Mouse (Mus musculus): ENCODE measurements around the gene Nme2.

Nme2 gene

DNA sequence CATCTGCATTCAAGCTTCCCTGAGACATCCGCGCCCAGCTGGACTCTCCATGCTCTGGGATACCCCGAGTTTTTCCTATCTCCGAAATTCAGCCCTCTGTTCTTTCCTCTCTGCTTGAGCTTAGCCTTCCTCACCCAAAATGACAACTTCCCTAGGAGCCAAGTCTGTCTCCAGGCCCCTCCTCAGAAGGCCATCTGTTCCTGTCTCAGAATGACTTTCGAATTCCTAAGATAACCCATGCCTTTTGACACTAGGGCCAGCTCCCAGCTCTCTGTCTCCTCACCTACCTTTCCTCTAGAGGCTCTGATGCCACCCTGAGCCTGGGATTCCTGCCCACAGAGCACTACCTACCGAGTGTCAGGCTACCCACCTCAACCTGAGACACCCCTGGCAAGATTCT lies at the start of gene Nme2:
Gene Nme2 (minus strand): TSS at position 101 of the 400 bp plus-strand sequence.
- CTCF ChIA-PET, result interaction anchor here (0.7 kb wide), 1 partner anchor 12 kb away, joined by 4 read pairs; the partner anchor contains the start of gene Gm20390

DNA sequence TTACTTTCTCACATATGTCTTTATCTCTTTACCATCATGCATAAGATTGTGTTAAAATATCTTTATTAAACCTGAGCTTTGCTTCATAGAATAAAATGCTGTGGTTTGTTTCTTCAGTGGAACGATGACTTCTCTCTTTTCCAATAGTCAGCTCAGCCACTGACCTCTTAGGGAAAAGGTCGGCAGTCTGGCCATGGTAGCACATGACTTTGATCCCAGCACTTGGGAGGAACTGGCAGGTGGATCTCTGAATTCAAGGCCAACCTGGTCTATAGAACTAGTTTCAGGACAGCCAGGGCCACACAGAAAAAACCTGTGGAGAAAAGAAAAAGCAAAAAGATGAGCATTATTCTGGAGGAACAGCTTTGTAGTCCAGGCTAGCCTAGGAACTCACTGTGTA lies 47.3 kb upstream of the Nme2 start:
- CTCF ChIA-PET, result no interaction called here

DNA sequence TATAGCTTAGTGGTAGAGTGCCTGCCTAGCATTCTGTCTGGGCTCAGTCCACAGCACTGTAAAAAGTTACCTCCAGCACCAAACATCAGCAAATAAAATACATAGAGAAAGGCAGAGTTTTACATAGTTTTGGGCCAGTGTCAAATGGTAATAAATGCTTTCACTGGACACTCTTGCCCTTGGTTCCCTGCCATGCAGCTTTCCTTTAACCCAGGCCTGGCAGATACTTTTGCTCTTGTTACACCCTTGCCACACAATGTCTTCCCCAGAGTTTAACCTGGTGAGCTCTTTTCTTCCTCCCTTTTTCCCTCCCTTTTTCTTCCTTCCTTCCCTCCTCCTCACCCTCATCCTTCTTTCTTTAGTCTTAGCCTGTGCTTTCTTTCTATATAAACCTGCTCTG lies 43.2 kb upstream of the Nme2 start:
- CTCF ChIA-PET, result no interaction called here

DNA sequence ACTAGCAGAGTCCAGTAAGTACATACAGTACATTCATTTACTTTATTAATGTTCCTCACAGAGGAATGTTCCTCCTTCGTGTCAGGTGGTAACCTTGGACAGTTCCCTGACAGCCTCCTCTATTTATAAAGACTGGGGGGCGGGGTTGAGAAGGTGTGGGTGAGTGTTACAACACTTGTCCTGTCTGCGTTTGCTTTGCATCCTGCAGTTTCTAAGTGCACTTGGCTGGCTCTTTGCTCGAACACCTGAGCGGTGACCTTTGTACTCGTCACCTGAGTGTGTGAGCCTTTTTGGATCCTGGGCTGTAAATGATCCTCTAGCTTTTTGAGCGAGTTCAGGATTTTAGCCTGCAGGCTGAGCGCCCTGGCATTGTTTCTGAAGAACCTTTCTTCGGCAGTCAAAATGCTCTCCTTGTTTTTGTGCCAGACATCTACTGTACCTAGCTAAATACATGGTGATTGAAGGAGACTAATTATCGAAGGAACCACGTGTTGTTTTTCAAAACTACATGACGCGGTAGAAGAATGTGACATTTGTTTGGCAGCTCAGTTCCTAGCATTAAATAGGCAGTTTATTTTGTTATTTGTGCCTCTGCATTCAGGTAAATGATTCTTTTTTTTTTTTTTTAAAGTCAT lies 41.2 kb upstream of the Nme2 start:
- CTCF ChIA-PET, result interaction anchor here (0.7 kb wide), 1 partner anchor 11 kb away, joined by 8 read pairs; no protein-coding TSS in a partner anchor

DNA sequence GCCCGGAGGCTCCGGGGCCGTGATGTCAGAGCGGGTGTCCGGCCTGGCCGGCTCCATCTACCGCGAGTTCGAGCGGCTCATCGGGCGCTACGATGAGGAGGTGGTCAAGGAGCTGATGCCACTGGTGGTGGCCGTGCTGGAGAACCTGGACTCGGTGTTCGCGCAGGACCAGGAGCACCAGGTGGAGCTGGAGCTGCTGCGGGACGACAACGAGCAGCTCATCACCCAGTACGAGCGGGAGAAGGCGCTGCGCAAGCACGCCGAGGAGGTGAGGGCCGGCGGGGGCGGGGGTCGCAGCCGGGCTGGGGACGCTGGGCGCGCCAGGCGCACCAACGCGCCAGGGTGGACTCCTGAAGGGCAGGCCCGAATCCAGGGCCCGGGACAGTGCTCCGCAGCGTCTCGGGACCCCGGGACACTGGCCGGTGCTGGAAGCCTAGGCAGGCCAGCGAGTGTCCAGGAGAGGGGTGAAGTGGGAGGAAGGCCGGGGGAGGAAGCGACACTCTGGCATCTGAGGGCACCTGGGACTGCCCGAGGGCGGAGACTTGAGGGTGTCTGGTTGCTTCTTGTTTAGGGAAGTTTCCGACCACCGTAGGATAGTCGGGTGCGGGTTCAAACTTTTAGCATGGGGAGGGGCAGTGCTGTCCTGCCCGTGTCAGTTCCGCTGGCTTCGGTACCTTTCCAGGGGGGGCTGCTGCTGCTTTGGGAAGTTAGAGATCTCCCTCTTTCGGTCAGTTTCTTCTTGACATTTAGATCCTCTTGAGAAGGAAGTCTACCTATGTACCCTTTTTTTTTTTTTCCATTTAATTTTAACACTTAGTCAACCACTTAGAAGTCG lies 40.5 kb upstream of the Nme2 start:
- CTCF ChIA-PET, result interaction anchor here (1.1 kb wide), 1 partner anchor 31 kb away, joined by 6 read pairs; no protein-coding TSS in a partner anchor

DNA sequence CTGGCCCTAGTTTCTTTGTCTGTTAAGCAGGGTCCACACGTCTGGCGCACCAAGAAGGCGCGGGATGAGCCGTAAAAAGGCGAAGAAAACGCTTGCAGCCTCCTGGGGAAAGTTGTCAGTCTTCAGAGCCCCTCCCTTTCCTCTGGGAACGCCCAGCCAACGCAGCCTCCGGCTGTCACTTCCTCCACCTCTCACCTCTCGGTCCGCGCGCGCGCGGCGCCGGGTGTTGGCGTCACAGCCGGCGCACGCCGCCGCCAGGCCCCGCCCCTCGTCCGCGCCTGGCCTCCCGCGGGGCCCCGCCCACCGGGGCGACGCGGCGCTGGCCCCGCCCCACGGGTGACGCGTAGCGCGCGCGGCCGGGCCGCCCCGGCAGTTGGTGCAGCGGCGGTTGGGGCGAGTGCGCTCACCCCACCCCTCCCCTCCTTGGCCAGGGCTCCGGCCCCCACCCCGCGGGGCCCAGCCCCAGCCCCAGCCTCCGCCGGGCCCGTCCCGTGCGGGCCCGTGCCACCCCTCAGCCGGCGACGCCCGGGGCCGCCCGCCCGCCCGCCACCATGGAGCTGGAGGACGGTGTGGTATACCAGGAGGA lies 39.8 kb upstream of the Nme2 start, which contains the start of gene Spag9:
Gene Spag9 (plus strand): TSS at position 372 of the 586 bp plus-strand sequence.
- CTCF ChIA-PET, result interaction anchor here (1.1 kb wide), 1 partner anchor 32 kb away, joined by 6 read pairs; no protein-coding TSS in a partner anchor

DNA sequence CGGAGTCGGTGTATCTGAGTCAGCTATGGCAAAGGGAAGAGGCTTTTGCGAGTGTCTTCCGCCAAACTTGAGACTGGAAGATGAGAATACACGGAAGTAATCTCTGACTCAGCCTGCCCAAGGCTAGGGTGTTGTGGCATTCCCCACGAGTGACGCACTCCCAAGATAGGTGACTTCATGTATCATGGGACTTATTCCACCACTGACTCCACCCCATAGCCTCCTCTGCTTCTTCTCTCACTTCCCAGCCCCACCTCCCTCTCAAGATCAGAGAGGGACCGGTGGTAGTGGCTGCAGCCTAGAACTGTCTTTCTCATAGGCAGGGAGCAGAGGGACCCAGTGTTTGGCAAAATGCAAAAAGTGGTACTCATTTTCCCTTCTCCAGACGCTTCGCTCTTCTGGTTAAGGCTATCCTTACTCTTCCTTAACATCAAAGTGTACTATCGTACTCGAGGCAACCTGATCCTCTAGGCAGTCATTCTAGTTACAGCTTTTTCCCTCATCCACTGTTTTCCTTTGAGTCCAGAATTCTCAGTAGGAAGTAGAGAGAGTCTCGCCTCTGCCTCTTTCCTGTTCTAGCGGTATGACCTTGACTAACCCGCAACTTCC lies 39.2 kb upstream of the Nme2 start:
- CTCF ChIA-PET, result no interaction called here

DNA sequence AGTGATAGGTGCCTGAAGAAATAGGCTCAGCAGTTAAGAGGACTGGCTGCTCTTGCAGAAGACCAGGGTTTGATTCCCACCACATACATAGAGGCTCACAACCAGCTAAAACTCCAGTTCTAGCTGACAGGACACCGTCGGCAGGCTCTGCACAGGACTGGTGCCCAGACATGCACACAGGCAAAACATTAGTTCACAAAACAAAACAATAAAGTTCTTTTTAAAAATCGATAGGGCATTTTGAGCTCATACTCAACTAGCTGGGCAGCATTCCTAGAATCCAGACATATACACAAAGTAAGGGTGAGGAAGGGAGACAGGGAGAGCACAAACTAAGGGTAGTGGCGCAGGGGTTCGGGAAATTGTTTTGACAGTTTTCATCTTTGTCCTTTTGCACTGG lies 38.5 kb upstream of the Nme2 start:
- CTCF ChIA-PET, result no interaction called here

DNA sequence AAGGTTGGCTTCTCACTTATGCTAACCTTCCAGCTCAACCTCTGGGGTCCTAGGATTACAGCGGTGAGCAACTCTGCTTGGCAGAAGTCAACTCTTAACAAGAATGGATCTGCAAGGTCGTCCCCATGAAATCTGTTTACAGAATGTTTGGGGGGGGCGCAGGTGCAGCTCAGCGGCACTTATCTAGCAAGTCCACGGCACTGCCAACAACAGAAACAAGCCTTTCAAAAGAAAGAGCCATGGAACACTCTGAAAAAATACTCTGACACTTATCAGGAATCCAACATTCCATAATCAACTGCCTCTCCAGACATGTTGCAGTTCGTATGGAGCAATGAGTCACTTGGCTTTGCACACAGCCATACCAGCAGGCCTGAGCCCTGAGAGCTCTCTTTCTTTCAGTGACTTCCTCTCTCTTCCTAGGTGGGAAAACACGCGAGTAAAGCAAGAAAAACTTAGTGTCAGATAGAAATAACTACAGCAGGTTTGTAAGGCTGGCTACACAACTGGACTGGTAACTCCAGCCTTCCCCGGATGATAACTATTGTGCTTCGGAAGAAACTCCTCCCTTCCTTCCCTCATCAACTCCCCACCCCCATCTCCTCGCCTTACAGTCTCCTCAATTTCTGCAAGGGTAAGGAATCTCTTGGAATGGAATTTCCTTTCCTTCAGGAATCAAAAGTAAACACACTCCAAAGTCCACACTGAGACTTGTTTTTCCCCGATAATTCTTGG lies 32.4 kb upstream of the Nme2 start:
- CTCF ChIA-PET, result no interaction called here

DNA sequence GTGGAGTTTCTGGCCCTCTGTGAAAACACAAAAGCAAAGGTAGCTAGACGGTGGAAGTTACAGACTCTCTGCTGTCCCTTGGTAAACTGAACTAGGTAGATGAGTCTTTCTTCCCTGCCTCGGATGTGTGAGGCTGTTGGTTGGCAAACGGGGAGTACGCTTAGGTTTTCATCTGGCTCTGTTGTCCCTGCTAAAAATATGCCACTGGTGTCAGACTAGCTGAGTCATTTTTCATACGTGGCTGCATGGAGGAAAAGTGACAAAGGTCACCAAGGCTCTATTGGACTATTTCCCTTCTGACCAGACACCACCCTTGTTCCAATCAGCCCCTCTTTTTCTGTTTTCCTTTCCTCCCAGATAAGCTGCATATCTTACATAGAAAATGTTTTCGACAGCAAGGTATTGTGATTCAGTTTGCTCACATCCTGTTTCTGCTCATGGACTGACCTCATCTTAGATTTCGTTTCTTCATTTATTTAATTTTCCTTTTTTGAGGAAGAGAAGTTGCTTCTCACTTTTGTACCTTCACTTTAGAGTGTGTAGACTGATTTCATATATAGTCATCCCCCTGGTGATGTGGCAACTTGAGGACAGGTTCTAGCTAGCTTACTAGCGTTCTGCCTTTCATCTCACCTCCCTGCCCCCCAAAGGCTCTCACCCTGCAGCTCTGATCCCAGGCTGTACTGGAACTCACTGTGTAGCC lies 31.7 kb upstream of the Nme2 start:
- CTCF ChIA-PET, result no interaction called here

DNA sequence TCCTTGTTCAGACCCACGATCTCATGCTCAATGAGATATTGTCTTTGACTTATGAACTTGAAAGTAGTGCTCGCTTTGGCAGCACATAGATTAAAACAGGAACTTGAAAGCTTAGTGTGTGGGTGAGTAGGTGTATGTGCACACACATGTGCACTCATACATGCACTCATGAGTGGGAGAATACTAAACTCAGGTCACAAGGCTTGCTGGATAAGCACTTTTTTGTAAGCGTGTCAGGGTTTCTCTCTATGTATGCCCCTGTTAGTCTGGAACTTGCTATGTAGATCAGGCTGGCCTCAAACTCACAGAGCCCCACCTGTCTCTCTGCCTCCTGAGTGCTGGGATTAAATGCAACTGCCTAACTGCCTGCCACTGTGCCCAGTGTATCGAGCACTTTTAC lies 31.0 kb upstream of the Nme2 start:
- CTCF ChIA-PET, result interaction anchor here (0.6 to 0.9 kb wide), 2 partner anchors 10 to 17 kb away, joined by 3 to 8 read pairs; no protein-coding TSS in a partner anchor

DNA sequence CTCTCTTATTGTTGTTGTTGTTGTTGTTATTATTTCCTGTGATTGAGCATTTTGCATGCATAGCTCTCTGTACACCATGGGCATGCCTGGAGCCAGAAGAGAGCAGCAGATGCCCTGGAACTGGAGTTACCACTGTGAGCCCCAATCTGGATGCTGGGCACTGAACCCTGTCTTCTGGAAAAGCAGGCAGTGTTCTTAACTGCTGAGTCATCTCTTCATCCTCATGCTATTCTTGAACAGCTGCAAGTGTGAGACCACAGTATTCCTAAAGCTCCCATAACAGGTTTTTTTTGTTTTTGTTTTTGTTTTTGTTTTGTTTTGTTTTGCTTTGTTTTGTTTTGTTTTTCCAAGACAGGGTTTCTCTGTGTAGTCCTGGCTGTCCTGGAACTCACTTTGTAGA lies 30.2 kb upstream of the Nme2 start:
- CTCF ChIA-PET, result interaction anchor here (0.6 to 0.9 kb wide), 2 partner anchors 11 to 17 kb away, joined by 3 to 8 read pairs; no protein-coding TSS in a partner anchor

DNA sequence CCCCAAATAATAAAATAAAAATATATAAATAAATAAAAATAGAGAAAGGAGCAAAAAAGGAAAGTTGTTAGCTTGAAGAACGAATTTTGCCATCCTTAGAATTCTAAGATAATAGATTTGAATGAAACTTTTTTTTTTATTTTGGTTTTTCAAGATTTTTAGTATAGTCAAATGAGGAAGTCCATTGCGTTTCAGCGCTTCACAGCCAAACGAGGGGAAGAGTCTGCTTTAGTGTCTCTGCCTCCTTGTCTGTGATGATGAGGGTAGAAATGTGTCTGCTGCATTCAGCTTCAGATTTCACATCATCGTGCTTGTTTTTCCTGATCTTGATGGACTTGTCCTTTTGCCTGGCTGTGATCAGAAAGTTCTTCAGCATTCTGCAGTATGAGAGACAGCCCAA lies 29.2 kb upstream of the Nme2 start:
- CTCF ChIA-PET, result interaction anchor here (0.9 kb wide), 1 partner anchor 16 kb away, joined by 3 read pairs; no protein-coding TSS in a partner anchor

DNA sequence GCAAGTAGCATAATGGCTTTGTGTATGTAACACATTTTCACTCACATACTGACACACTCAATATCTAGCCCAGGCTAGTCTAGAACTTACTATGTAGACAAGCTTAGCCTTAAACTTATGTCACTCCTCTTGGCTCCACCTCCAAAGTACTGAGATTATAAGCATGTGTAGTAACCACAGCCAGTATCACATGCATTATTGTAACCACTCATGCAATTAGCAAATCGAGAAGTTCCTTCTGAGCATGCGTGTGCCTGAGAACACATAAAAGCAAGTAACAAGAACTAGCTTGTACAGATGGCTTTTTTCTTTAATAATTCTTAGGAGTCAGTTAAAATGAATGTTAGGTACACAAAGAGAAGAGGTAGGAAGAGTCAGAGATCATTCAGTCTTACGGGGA lies 28.6 kb upstream of the Nme2 start:
- CTCF ChIA-PET, result interaction anchor here (0.6 to 0.9 kb wide), 2 partner anchors 15 to 58 kb away, joined by 3 read pairs; no protein-coding TSS in a partner anchor

DNA sequence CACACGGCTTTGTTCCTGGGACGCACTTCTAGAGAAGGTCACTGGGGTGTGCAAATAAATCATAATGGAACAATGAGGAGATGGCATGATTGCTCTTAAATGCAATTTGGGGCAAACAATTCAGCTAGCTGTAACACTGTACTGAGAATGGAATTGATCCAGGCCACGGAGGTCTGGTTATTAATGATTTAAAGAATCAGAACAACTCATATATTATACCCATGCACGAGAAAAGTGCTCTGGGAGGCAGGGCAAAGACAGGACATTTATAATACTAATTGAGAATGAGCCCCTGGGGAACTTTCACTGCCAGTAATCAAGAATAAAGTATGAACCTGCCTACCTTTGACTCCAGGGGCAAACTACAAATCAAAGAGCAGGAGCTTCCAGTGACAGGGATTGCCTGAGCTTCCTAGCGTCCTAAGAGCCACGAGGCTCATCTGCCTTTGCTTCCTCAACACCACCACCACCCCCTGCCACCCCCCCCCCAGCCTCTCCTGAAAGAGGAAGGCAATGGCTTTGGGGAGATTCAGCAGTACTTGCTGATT lies 23.5 kb upstream of the Nme2 start:
- CTCF ChIA-PET, result no interaction called here

DNA sequence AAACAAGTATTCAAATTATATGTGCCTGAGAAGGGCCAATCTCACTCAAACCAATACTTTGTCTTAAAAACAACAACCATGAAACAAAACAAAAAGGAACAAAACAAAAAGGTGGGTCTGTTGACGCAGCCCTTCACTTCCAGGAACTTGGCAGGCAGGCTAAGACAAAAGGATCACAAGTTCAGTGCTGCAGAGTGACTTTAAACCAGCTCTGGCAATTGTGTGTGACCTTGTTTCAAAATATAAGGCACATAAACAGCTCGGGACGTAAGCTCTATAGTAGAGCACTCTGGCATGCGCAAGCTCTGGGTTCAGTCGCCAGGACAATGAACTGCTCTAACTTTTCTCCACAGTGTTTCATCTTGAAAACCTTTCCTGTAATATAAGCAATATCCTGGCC lies 16.9 kb upstream of the Nme2 start:
- CTCF ChIA-PET, result no interaction called here

DNA sequence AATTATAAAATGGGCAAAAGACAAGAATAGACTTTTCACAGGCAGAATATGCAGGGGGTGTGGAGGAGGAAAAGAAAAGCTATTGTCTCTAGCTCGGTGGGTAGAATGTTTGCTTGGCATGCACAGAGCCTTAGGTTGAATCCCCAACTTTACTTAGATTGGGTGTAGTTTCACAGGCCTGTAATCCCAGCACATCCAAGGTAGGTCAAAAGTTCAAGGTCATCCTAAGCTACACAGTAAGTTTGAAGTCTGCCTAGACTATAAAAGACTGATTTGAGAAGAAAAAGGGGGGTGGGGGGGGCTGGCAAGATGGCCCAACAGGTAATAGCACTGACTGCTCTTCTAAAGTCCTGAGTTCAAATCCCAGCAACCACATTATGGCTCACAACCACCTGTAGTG lies 13.7 kb upstream of the Nme2 start:
- CTCF ChIA-PET, result interaction anchor here (0.5 to 1.1 kb wide), 6 partner anchors 15 to 74 kb away, joined by 3 to 5 read pairs (median 3); no protein-coding TSS in a partner anchor

DNA sequence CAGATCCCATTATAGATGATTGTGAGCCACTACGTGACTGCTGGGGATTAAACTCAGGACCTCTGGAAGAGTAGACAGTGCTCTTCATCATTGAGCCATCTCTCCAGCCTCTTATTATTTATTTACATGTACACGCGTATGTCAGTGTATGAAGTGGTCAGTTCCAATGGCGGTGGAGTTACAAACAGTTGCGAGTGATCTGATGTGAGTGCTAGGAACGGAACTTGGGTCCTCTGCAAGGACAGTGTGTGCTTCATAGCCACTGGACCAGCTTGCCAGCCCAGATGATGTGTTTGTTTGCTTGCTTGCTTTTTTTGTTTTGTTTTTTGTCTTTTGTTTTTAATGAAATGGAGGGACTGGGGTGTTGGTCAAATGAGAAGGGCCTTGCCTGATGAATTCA lies 13.1 kb upstream of the Nme2 start:
- CTCF ChIA-PET, result interaction anchor here (0.5 to 1.1 kb wide), 3 partner anchors 16 to 64 kb away, joined by 3 to 5 read pairs (median 3); no protein-coding TSS in a partner anchor

DNA sequence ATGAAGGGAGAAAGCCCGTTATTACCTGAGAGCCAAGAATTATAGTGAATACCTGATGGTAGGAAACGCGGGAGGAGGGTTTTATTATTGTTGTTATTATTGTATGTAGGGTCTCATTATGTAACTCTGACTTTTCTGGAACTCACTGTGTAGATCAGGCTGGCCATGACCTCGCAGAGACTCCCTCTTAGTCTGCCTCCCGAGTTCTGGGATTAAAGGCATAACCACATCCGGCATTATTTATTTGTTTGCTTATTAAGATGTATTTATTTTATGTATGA lies 12.7 kb upstream of the Nme2 start:
- CTCF ChIA-PET, result no interaction called here
